Mouse (Mus musculus) embryonic facial prominence, embryonic 15.5 days (tissue): ENCODE measurements around the gene Gcn1l1. TPM values are rescaled to one million over a fixed set of nuclear protein-coding genes. Genes with fewer than 3 reads are reported as not detected.

Experiments
- ATAC-seq: fragments of 200-750 bp; cut with Nextera tagmentation; 2 replicates; pipeline ENCODE4 v1.8.0; 2017; ENCODE audit warnings: low read depth, moderate TSS enrichment; ENCODE audit not compliant: insufficient number of reproducible peaks, low FRiP score, low TSS enrichment
- H3K27ac ChIP-seq: fragments of 300-500 bp; sonication (generic); replicated peaks from 2 replicates; pipeline ENCODE4 v1.5.1; 2015; ENCODE audit warnings: mild to moderate bottlenecking, inconsistent platforms
- H3K27me3 ChIP-seq: fragments of 300-500 bp; sonication (generic); 2 replicates; pipeline ENCODE4 v1.6.1; 2015; ENCODE audit warnings: inconsistent platforms
- H3K36me3 ChIP-seq: fragments of 300-500 bp; sonication (generic); 2 replicates; pipeline ENCODE4 v1.6.1; 2015; ENCODE audit warnings: mild to moderate bottlenecking, inconsistent platforms
- H3K4me1 ChIP-seq: fragments of 300-500 bp; sonication (generic); 2 replicates; pipeline ENCODE4 v1.6.1; 2015; ENCODE audit warnings: inconsistent platforms
- H3K4me2 ChIP-seq: fragments of 300-500 bp; sonication (generic); replicated peaks from 2 replicates; pipeline ENCODE4 v1.6.1; 2015; ENCODE audit warnings: mild to moderate bottlenecking, inconsistent platforms
- H3K4me3 ChIP-seq: fragments of 300-500 bp; sonication (generic); replicated peaks from 2 replicates; pipeline ENCODE4 v1.5.1; 2015; ENCODE audit warnings: mild to moderate bottlenecking, inconsistent platforms
- H3K9ac ChIP-seq: fragments of 300-500 bp; sonication (generic); 2 replicates; pipeline ENCODE4 v1.6.1; 2015; ENCODE audit warnings: inconsistent platforms
- H3K9me3 ChIP-seq: fragments of 300-500 bp; sonication (generic); replicated peaks from 2 replicates; pipeline ENCODE4 v1.6.1; 2016; ENCODE audit warnings: inconsistent platforms
- WGBS: fragments of 180-500 bp; shearing (Covaris S2); methylation state at CpG from one replicate; pipeline ENCODE4 v1.1.7; 2015; 5-methylcytosine and 5-hydroxymethylcytosine counted together
- polyA plus RNA-seq: library from polyadenylated mRNA; unstranded; fragments of >200 nt; fragmentation: Nextera tagmentation; extraction: Ambion mirVana; gene quantifications from 2 replicates; pipeline ENCODE4 v1.2.1, GENCODE M21; 2015

Gene Gcn1l1
- polyA plus RNA-seq, 1 experiment from 2014 or later = 36.4 TPM

DNA sequence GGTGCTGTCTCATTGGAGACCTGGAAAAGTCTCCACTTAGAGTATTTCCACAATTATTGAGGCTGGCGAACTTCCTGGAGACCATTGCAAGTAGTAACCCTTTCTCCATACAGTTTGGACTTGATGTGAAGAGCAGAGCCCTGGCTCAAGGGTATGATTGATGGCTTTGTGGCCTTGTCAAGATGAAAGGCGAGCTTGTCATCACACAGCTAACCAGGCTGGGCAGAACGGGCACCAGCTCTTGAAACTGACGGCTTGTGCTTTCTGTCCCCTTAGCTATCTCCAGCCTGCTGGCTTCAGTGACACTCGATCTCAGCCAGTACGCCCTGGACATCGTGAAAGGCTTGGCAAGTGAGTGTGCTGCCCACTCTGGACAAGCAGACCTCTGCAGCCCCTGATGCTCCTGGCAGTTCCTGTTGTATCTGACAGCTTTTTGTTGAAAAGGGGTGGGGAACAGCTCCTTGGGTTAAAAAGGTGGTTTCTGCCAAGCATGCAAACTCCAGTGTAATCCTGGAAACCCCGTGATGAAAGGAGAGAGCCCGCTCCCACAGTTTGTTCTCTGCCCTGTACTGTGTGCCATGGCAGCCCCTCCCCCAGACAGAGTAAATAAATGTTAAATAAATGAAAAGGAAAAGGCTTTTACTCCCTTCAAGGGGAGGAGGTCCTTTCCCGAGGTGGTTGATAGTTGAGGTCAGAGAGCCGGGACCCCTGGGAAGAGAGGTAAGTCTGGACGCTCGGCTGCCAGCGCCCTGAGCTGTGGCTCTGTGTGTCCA is 15.4 kb downstream of the Gcn1l1 start:
- peaks cover 98% of the 10 kb centered on the region for H3K36me3 ChIP-seq
- no peak overlapping the region for H3K4me2 ChIP-seq
- H3K4me3 ChIP-seq = no peak overlapping the region
- no peak overlapping the region for H3K9ac ChIP-seq
- no peaks in the 10 kb centered on the region for H3K27me3 ChIP-seq
- no peak overlapping the region for H3K27ac ChIP-seq
- H3K4me1 ChIP-seq = no peaks in the 10 kb centered on the region
- no peak for ATAC-seq
- WGBS = 87% methylated on average over 14 of the region's 14 CpGs
- peaks cover 11% of the 10 kb centered on the region; the same call in 1 of the 2 replicates for H3K9me3 ChIP-seq

DNA sequence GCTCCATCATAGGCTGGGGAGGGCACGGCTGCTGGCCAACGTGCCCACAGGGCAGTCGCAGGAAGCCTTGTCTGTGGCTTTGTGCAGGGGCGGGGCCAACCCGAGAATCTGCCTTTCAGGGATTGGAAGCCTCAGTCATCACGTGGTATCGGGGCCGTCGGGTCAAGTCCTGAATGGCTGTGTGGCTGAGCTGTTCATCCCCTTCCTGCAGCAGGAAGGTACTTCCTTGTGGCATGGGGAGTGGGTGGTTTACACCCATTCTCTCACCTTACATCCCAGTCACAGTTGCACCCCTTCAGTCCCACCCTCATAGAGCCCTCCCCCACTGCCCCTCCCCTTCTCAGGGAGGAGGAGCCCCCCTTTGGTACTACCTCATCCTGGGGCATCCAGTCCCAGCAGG is 16.6 kb downstream of the Gcn1l1 start:
- Histone ChIP-seq H3K27me3 (no peaks in the 10 kb centered on the region), H3K36me3 (peaks cover 98% of the 10 kb centered on the region), H3K4me2 (no peak overlapping the region), H3K4me1 (no peaks in the 10 kb centered on the region), H3K27ac (no peak overlapping the region), H3K9ac (no peak overlapping the region), H3K4me3 (no peak overlapping the region), H3K9me3 (peaks cover 11% of the 10 kb centered on the region; the same call in 1 of the 2 replicates)
- no peak for ATAC-seq
- WGBS = 93% methylated on average over 9 of the region's 9 CpGs

DNA sequence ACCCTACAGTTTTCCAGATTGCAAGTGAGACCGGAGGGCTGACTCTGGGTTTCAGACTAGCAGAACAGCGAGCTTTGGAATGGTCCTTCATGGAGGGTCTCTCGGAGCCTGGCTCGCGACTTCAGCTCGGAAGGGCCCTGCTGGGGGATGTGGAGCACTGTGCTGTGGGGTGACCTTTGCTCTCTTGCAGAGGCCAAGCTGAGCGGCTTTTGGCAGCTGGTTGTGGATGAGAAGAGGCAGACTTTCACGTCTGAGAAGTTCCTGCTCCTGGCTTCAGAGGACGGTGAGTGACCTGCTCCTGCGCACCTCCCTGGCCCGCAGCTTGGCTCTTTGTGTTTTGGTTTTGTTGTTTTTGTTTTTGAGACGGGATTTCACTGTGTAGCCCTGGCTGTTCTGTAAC is 20.6 kb downstream of the Gcn1l1 start:
- Histone ChIP-seq H3K27me3 (no peaks in the 10 kb centered on the region), H3K4me1 (no peaks in the 10 kb centered on the region), H3K9me3 (peaks cover 11% of the 10 kb centered on the region; the same call in 1 of the 2 replicates), H3K9ac (no peak overlapping the region), H3K4me2 (no peak overlapping the region), H3K4me3 (no peak overlapping the region), H3K27ac (no peak overlapping the region), H3K36me3 (peaks cover 94% of the 10 kb centered on the region)
- WGBS = 85% methylated on average over 12 of the region's 12 CpGs
- no peak for ATAC-seq

DNA sequence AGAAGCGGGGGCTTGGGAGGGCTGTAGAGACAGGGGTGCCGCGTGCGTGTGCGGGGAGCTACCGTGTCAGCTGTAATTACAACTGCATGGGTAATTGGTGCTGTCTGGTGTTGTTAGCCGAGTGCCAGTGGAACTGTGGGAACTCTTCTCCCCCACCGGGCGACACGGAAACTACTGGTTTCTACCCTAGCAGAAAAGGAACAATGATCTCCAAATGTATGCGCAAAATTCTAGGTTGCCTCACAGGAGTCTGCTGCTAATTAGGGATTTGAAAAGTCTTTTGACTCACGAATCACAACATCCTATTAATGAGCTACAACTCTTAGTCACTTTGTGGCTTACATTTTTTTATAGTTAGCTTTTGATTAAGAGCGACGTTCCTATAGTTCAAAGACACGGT is 21.1 kb downstream of the Gcn1l1 start:
- Histone ChIP-seq H3K4me3 (no peak overlapping the region), H3K9me3 (peaks cover 11% of the 10 kb centered on the region; the same call in 1 of the 2 replicates), H3K4me1 (no peaks in the 10 kb centered on the region), H3K36me3 (peaks cover 94% of the 10 kb centered on the region), H3K4me2 (no peak overlapping the region), H3K27ac (no peak overlapping the region), H3K9ac (no peak overlapping the region), H3K27me3 (no peaks in the 10 kb centered on the region)
- no peak for ATAC-seq
- WGBS = 75% methylated on average over 15 of the region's 15 CpGs

DNA sequence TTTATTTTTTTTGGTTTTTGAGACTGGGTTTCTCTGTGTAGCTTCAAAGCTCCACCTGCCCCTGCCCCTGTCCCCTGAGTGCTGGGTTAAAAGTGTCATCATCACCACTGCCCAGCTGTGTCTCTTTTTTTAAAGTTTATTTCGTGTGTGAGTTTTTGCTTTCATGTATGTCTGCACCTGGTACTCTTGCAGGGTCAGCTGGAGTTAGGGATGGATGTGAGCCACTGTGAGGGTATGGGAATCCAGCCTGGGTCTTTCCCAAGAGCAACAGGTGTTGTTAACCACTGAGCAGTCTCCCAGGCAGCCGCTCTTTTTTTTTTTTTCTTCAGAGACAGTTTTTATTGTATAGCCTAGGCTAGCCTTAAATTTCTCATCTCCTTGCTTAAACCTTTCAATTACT is 21.7 kb downstream of the Gcn1l1 start:
- H3K9ac ChIP-seq = no peak overlapping the region
- H3K4me2 ChIP-seq = no peak overlapping the region
- WGBS = 86% methylated on average over 2 of the region's 2 CpGs
- no peak overlapping the region for H3K27ac ChIP-seq
- H3K4me3 ChIP-seq = no peak overlapping the region
- H3K4me1 ChIP-seq = no peaks in the 10 kb centered on the region
- peaks cover 94% of the 10 kb centered on the region for H3K36me3 ChIP-seq
- peaks cover 10% of the 10 kb centered on the region; the same call in 1 of the 2 replicates for H3K9me3 ChIP-seq
- no peak for ATAC-seq
- no peaks in the 10 kb centered on the region for H3K27me3 ChIP-seq

DNA sequence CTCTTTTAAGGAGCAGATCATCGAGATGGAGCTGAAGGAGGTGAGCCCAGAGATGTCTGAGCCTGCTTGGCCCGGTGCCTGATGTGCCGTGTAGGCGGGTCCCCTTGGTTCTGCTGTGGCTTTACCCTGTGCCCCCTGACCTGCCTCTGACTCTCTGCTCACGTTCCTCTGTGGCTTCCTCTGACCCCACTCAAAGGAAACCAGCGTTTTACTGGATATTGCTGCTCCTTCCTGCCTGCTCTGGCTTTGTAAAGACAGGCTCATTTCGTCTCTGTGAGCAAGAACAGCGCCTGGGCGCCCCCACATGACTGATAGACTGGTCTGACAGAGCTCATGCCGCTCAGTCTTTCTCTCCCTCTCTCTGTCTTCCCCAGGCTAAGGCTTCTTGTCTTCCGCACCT is 26.0 kb downstream of the Gcn1l1 start:
- Histone ChIP-seq H3K4me2 (no peak overlapping the region), H3K4me1 (no peaks in the 10 kb centered on the region), H3K9ac (no peak overlapping the region), H3K9me3 (no peaks in the 10 kb centered on the region), H3K4me3 (no peak overlapping the region), H3K27ac (no peak overlapping the region), H3K36me3 (peaks cover 94% of the 10 kb centered on the region), H3K27me3 (no peaks in the 10 kb centered on the region)
- WGBS = 85% methylated on average over 11 of the region's 11 CpGs
- ATAC-seq = no peak

DNA sequence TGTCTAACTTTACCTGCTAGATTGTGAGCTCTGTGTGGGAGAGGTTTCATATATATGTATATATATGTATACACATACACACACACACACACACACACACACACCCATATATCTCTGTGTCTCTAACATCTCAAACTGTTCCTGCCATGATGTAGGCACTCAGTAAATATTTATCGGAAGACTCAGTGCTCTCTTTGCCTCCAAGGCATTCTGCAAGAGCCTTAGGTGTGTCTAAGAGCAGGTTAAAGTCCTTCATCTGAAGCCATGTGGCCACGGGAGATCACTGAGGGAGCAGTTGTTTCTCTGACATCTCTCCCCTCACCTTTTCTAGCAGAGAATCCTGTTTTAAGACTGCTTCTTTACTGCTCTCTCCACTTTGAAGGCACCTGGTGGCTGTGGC is 26.5 kb downstream of the Gcn1l1 start:
- WGBS = 87% methylated on average over 2 of the region's 2 CpGs
- no peaks in the 10 kb centered on the region for H3K27me3 ChIP-seq
- no peak overlapping the region for H3K9ac ChIP-seq
- H3K4me3 ChIP-seq = no peak overlapping the region
- H3K4me1 ChIP-seq = no peaks in the 10 kb centered on the region
- H3K9me3 ChIP-seq = no peaks in the 10 kb centered on the region
- no peak overlapping the region for H3K27ac ChIP-seq
- H3K4me2 ChIP-seq = no peak overlapping the region
- H3K36me3 ChIP-seq = peaks cover 94% of the 10 kb centered on the region
- no peak for ATAC-seq

DNA sequence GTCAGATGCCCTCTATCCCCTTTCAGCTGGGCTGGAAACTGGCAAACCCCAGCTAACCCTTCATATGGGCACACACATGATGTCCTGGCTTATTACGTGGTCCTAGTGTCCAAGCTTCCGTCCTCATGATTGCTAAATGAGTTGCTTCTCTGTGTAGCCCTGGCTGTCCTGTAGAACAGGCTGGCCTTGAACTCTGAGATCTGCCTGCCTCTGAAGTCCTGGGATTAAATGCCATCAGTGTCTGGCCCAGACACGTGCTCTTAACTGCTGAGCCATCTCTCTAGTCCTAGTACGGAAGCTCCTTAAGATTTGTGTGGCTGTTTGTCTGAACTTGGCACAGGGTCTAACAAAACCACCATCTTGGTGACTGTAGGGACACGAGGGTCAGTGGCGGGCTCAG is 38.5 kb downstream of the Gcn1l1 start:
- no peak overlapping the region for H3K4me2 ChIP-seq
- no peak overlapping the region for H3K4me3 ChIP-seq
- peaks cover 88% of the 10 kb centered on the region for H3K36me3 ChIP-seq
- H3K27me3 ChIP-seq = no peaks in the 10 kb centered on the region
- WGBS = 92% methylated on average over 6 of the region's 6 CpGs
- no peaks in the 10 kb centered on the region for H3K9me3 ChIP-seq
- H3K27ac ChIP-seq = no peak overlapping the region
- ATAC-seq = no peak
- H3K9ac ChIP-seq = no peak overlapping the region
- H3K4me1 ChIP-seq = no peaks in the 10 kb centered on the region

DNA sequence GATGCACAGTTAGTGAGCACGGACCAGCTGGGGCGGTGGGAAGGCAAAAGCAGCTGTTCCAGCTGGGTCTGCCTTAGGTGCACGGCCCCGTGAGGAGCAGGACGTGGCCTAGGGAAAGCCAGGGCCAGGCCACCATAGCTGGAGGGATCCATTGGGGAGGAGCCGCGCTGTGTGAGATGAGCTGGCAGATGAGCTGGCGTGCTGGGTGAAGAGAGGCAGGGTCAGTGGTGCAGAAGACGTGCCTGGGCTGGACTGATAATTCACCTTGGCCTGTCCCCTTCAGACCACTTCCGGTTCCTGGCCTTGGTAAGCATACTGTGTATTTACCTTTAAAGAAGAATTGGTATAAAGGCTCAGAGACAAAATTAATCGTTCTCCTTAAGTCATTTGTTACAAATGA is 46.5 kb downstream of the Gcn1l1 start:
- Histone ChIP-seq H3K4me1 (no peaks in the 10 kb centered on the region), H3K4me3 (no peak overlapping the region), H3K9ac (no peak overlapping the region), H3K36me3 (peaks cover 95% of the 10 kb centered on the region), H3K9me3 (no peaks in the 10 kb centered on the region), H3K27me3 (no peaks in the 10 kb centered on the region), H3K4me2 (no peak overlapping the region), H3K27ac (no peak overlapping the region)
- no peak for ATAC-seq
- 92% methylated on average over 11 of the region's 11 CpGs for WGBS

DNA sequence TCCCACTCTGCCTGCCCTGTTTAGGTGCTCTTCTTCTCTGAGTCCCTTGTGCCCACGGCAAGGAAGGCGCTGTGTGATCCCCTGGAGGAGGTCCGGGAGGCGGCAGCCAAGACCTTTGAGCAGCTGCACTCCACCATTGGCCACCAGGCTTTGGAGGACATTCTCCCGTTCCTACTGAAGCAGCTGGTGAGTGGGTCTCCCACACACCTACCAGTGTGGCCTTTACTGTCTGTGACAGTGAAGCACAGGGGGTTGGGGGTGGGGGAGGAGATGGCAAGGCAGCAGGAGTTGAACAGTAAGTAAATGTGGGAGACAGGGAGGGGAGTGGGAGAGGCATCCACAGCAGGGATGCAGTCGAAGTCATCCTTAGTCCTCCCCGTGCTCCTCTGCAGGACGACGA is 48.3 kb downstream of the Gcn1l1 start:
- H3K4me1 ChIP-seq = no peaks in the 10 kb centered on the region
- no peak overlapping the region for H3K4me3 ChIP-seq
- no peak for ATAC-seq
- H3K9me3 ChIP-seq = no peaks in the 10 kb centered on the region
- no peaks in the 10 kb centered on the region for H3K27me3 ChIP-seq
- H3K9ac ChIP-seq = no peak overlapping the region
- H3K36me3 ChIP-seq = peaks cover 99% of the 10 kb centered on the region
- H3K27ac ChIP-seq = no peak overlapping the region
- H3K4me2 ChIP-seq = no peak overlapping the region
- WGBS = 92% methylated on average over 9 of the region's 9 CpGs

DNA sequence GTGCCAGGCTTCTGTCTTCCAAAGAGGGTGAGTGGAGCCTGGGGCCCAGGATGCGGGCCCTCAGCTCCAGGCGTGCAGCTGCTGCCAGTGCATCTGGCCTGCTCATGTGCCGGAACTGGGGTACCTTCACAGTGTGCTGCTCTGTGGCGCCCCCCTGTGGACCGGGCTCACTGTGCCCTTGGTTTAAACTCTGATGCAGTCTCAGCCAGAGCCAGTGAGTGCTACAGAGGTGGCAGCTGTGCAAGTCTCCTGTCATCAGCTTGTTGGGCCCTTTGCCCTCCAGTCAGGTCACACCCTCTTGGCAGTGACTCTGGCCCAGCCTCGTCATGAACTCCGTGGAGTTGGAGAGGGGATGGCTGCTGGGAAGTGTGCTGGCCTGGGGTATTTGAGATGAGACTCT is 49.9 kb downstream of the Gcn1l1 start:
- H3K4me3 ChIP-seq = no peak overlapping the region
- WGBS = 76% methylated on average over 7 of the region's 7 CpGs
- no peaks in the 10 kb centered on the region for H3K27me3 ChIP-seq
- ATAC-seq = no peak
- no peaks in the 10 kb centered on the region for H3K9me3 ChIP-seq
- peaks cover 99% of the 10 kb centered on the region for H3K36me3 ChIP-seq
- no peaks in the 10 kb centered on the region for H3K4me1 ChIP-seq
- H3K9ac ChIP-seq = no peak overlapping the region
- no peak overlapping the region for H3K4me2 ChIP-seq
- H3K27ac ChIP-seq = no peak overlapping the region

DNA sequence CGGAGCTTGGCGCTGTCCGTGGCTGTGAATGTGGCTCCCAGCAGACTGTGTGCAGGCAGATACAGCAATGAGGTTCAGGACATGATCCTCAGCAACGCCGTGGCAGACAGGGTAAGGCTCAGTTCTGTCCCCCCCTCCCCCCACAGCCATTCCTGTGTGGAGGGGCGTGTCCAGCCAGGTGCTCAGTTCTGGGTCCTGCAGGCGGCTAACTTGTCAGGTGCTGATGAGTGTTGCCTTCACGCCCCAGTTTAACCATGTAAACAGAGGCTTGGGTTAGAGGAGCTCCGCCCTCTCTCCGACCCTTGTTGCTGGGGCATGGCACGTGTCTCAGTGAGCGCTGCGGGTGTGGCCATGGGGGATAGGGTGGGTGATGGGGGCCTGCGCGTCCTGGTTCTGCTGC is 54.6 kb downstream of the Gcn1l1 start:
- Histone ChIP-seq H3K9me3 (no peaks in the 10 kb centered on the region), H3K36me3 (peaks cover 74% of the 10 kb centered on the region), H3K4me3 (no peak overlapping the region), H3K4me2 (no peak overlapping the region), H3K4me1 (no peaks in the 10 kb centered on the region), H3K27ac (no peak overlapping the region), H3K27me3 (no peaks in the 10 kb centered on the region), H3K9ac (no peak overlapping the region)
- ATAC-seq = no peak
- WGBS = 86% methylated on average over 15 of the region's 15 CpGs
